Mouse (Mus musculus) testis, adult 2 months (tissue): ENCODE measurements at regions not wholly inside any gene's neighbourhood (a gene's known extent, or its start where the extent isn't known, plus 50 kb on each side); places are given as distances from the start of the nearest gene placed in this dataset.

Source experiments
- H3K27ac ChIP-seq: fragments of 200-500 bp; 2 replicates; pipeline ENCODE4 v1.5.1; 2012; ENCODE audit warnings: low read depth, low read length; ENCODE audit not compliant: control insufficient read depth, insufficient read depth
- H3K27me3 ChIP-seq: fragments of 200-500 bp; 2 replicates; pipeline ENCODE4 v1.6.1; 2012; ENCODE audit warnings: mild to moderate bottlenecking, low read length, moderate library complexity; ENCODE audit not compliant: control insufficient read depth, insufficient read depth
- H3K36me3 ChIP-seq: fragments of 200-500 bp; 2 replicates; pipeline ENCODE4 v1.6.1; 2012; ENCODE audit warnings: mild to moderate bottlenecking, low read length; ENCODE audit not compliant: control insufficient read depth, insufficient read depth
- H3K4me1 ChIP-seq: fragments of 200-500 bp; 2 replicates; pipeline ENCODE4 v1.6.1; 2012; ENCODE audit warnings: low read length; ENCODE audit not compliant: control insufficient read depth, insufficient read depth
- H3K4me3 ChIP-seq: fragments of 200-500 bp; 2 replicates; pipeline ENCODE4 v1.5.1; 2012; ENCODE audit warnings: low read depth, mild to moderate bottlenecking, low read length, moderate library complexity, mixed read lengths; ENCODE audit not compliant: control insufficient read depth
- CTCF ChIP-seq: fragments of 200-500 bp; IDR thresholded peaks from 2 replicates; pipeline ENCODE4 v1.5.1; 2012; ENCODE audit warnings: low read depth, mild to moderate bottlenecking, inconsistent platforms, low read length, moderate library complexity; ENCODE audit not compliant: control insufficient read depth, insufficient read depth, insufficient replicate concordance
- POLR2A ChIP-seq: fragments of 200-500 bp; IDR thresholded peaks from 2 replicates; pipeline ENCODE4 v1.6.1; 2012; ENCODE audit warnings: low read depth, mild to moderate bottlenecking, inconsistent platforms, low read length, moderate library complexity; ENCODE audit not compliant: control insufficient read depth

DNA sequence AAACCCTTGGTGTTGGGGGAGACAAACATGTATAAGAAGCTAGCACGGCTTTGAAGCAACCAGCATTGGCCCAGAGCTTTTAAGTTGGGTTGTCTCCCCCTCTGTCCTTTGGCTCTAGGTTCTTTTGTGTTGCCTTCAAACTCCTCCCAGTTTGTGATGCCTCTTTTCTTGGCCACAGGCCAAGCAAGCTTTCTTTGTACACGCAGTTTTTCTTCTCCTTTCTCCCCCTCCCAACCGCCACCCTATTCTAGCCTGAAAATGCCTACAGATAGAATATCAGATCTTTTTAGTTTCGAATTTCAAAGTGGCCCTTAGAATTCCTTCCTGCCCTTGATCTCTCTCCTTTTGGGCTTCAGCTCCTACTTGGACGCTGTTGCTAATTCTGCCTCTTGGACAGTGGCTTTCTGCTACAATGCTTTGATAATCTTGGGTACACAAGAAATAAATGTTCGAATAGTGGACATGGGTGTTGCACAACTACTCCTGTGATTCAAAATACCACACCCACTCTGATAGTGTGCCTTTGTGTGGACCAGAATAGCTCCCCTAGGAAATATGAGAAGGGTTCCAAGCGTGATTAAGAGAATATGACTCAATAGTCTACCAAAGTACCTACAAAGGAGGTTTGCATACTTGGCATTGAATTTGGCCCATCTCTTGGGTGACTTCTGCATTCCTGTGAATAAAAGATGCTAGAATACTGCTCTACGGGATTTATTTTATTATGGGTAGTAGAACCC, 369.3 kb upstream of the Vrk2 start:
- H3K4me3 ChIP-seq: no peak overlapping the region
- no peaks in the 10 kb centered on the region for H3K4me1 ChIP-seq
- TF ChIP-seq CTCF (no peak), POLR2A (no peak)
- no peaks in the 10 kb centered on the region for H3K27me3 ChIP-seq
- H3K36me3 ChIP-seq: no peaks in the 10 kb centered on the region
- H3K27ac ChIP-seq: no peak overlapping the region

GRCm38 (mm10) chr11:26962040-26962927, 368.5 kb upstream of the Vrk2 start:
- TF ChIP-seq POLR2A (no peak), CTCF (no peak)
- Histone ChIP-seq H3K27ac (no peak overlapping the region), H3K4me3 (no peak overlapping the region), H3K4me1 (no peaks in the 10 kb centered on the region), H3K36me3 (no peaks in the 10 kb centered on the region), H3K27me3 (no peaks in the 10 kb centered on the region)

DNA sequence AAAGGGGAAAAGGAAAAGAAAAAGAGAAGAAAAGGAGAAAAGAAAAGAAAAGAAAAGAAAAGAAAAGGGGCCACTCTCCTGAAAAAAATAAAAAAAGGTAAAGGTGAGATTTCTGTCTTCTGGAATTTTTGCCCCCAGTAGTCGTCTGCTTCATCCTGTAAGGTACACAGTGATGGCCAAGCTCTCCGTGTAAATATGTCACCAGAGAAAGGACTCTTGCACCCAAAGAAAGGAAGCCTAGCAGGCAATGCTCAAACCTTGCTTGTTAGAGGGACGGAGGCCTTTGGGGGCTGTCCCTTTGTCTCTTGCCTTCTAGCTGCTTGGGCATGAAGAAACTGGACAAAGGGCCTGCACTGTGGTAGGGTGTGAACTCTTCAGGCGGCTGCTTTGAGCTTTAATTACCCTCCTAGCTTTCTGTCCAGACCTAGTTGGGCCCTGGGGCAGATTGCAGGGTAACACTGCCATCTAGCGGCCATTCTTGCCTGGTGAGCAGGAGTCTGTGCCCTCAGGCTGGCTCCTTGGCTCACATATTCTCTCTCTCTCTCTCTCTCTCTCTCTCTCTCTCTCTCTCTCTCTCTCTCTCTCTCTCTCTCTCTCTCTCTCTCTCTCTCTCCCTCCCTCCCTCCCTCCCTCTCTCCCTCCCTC, 367.7 kb upstream of the Vrk2 start:
- Histone ChIP-seq H3K36me3 (no peaks in the 10 kb centered on the region), H3K4me3 (no peak overlapping the region), H3K4me1 (no peaks in the 10 kb centered on the region), H3K27ac (no peak overlapping the region), H3K27me3 (no peaks in the 10 kb centered on the region)
- TF ChIP-seq CTCF (peak; percentile 90; the same call in 1 of the 2 replicates), POLR2A (no peak)

- TF ChIP-seq CTCF: no peak
- TF ChIP-seq POLR2A: no peak
Observed at GRCm38 (mm10) chr11:26956153-26956552, 362.4 kb upstream of the Vrk2 start.

DNA sequence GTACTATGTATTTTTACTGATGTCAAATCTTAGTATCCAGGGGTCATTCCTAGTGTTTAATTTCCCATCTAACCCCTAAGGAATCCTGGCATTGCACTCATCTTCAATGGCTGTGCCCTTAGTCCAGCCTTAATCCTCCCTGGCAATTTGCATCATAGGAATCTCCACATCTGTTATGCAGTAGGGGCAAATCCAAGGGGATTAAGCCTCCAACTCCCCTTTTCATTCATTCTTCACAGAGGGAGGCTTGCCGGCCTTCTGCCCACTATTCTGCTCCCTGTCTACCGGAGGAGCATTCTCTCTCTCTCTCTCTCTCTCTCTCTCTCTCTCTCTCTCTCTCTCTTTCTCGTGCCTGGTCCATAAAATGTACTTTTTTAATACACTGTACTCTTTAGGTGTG, 338.0 kb upstream of the Vrk2 start:
- H3K36me3 ChIP-seq: no peaks in the 10 kb centered on the region
- H3K4me1 ChIP-seq: peaks cover 1% of the 10 kb centered on the region; the same call in 1 of the 2 replicates
- H3K27me3 ChIP-seq: no peaks in the 10 kb centered on the region
- no peak overlapping the region for H3K4me3 ChIP-seq
- H3K27ac ChIP-seq: no peak overlapping the region
- TF ChIP-seq CTCF: no peak
- TF ChIP-seq POLR2A: no peak

More at GRCm38 (mm10) chr11:26956153-26956552, 362.4 kb upstream of the Vrk2 start:
- no peak overlapping the region for H3K4me3 ChIP-seq
- no peaks in the 10 kb centered on the region for H3K27me3 ChIP-seq
- no peaks in the 10 kb centered on the region for H3K36me3 ChIP-seq
- no peak overlapping the region for H3K27ac ChIP-seq
- no peaks in the 10 kb centered on the region for H3K4me1 ChIP-seq

DNA sequence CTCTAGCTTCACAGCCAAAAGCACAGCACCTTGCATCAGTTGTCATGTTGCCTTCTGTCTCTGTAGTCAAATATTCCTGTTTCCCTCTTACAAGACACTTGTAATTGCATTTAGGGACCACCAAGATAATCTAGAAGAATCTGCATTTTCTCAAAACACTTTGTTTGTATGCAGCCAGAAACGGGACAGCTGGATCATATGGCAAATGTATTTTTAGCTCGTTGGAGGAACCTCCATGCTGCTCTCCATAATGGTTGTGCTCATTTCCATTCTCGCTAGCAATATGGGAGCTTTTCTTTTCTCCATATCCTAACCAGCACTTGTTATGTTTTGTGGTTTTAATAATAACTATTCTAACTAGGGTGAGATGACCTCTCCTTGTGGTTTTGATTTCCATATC, 313.3 kb upstream of the Vrk2 start:
- no peaks in the 10 kb centered on the region for H3K27me3 ChIP-seq
- no peaks in the 10 kb centered on the region for H3K4me1 ChIP-seq
- no peak overlapping the region for H3K4me3 ChIP-seq
- TF ChIP-seq POLR2A (no peak), CTCF (no peak)
- no peaks in the 10 kb centered on the region for H3K36me3 ChIP-seq
- H3K27ac ChIP-seq: no peak overlapping the region

GRCm38 (mm10) chr11:26881635-26882034, 287.8 kb upstream of the Vrk2 start:
- Histone ChIP-seq H3K36me3 (no peaks in the 10 kb centered on the region), H3K27me3 (no peaks in the 10 kb centered on the region), H3K27ac (no peak overlapping the region), H3K4me3 (no peak overlapping the region), H3K4me1 (no peaks in the 10 kb centered on the region)
- TF ChIP-seq CTCF: no peak
- no peak for TF ChIP-seq POLR2A
